Comparison of ENCODE assay signal across 8 mouse cellular contexts in the genomic region with DNA sequence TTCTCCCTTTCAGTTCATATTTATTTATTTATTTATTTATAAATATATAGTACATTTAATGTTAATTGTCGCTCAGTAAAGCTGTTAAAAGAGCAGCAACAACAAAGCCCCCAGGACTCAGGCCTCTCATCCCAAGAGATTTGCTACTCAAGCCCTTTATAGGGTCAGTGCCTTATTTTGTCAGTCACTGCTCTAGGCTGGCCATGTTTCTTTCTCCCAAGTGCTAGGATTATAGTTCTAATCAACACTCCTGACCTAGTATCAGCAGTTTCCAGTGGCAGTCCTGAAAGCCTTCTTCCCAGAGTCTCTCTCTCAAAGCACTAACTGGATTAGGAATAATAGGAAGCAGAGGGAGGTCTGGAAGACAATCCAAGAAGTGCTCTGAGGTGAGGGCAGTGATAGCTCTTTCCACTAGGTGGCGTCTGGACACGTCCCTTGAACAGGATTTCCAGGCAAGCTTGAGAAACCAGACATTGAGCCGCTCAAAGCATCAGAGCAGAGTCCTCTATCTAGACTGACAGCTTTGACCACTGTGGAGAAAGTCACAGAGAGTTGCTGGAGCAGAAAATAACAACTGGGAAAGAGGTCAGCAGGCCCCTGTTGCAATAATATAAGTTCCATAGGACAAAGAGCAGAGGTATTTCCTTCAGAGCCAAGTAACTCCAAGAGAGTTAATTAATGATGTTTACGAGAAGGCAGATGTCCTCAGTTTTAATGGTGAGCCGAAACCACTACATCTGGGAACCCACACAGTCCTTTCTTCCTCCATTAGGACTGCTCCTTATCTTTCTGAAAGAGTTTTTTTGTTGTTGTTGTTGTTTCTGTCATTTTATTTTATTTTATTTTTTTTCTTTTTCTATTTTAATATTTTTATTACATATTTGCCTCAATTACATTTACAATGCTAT. TPM values are rescaled to one million over a fixed set of nuclear protein-coding genes. Genes with fewer than 3 reads are reported as not detected.
DNase-seq lines count a peak whose midpoint lies in the region; ATAC-seq lines count a peak whose summit lies in the region.

No protein-coding gene starts in this region.

- no peaks in the 10 kb centered on the region for H3K27me3 ChIP-seq in intestine, embryonic 16.5 days (replicated peaks; ENCODE audit: control insufficient read depth, insufficient read depth, low read length)
- no peaks in the 10 kb centered on the region for H3K27me3 ChIP-seq in midbrain, embryonic 11.5 days (ENCODE audit: control insufficient read depth, insufficient read depth, low read length)

- H3K4me2 ChIP-seq in intestine, embryonic 16.5 days (ENCODE audit: low read depth, low read length): no peak overlapping the region
- H3K4me2 ChIP-seq in midbrain, embryonic 11.5 days: no peak overlapping the region

- peak; percentile 97 for ATAC-seq in common myeloid progenitor, adult 5-6 weeks (replicated peaks; ENCODE audit: low read depth, poor library complexity, severe bottlenecking)
- ATAC-seq in intestine, embryonic 16.5 days: peak; percentile 82; the same call in 1 of the 2 replicates
- peak; percentile 97 for ATAC-seq in midbrain, embryonic 11.5 days (ENCODE audit: low FRiP score)

- H3K4me3 ChIP-seq in intestine, embryonic 16.5 days (ENCODE audit: low read length): no peak overlapping the region
- H3K4me3 ChIP-seq in midbrain, embryonic 11.5 days (ENCODE audit: low read depth, low read length): no peak overlapping the region

- H3K9ac ChIP-seq in intestine, embryonic 16.5 days (ENCODE audit: low read depth, low read length): no peak overlapping the region
- no peak overlapping the region for H3K9ac ChIP-seq in midbrain, embryonic 11.5 days (ENCODE audit: low read length)

- 28% methylated on average over 6 of the region's 6 CpGs for WGBS in intestine, embryonic 16.5 days
- 30% methylated on average over 6 of the region's 6 CpGs for WGBS in midbrain, embryonic 11.5 days

- DNase-seq in urinary bladder, adult 18-20 months (ENCODE audit: low spot score in 2 of 2): peak; percentile 29 to 37
- no peak for DNase-seq in urinary bladder, adult 2 months (ENCODE audit: low spot score)
- DNase-seq in gastrocnemius, adult 8-10 months (ENCODE audit: low spot score in 2 of 2): peak; percentile 5 to 8
- DNase-seq in left cerebral cortex, postnatal 14 days (ENCODE audit: low spot score in 2 of 2): peak; percentile 49 to 77
- DNase-seq in midbrain, embryonic 11.5 days (ENCODE audit: low spot score, missing footprints): peak; percentile 93
- DNase-seq in skeletal muscle tissue, adult 2 months (ENCODE audit: low read depth, low spot score): peak; percentile 7

- H3K27ac ChIP-seq in intestine, embryonic 16.5 days (ENCODE audit: low read length): no peak overlapping the region
- H3K27ac ChIP-seq in midbrain, embryonic 11.5 days (ENCODE audit: low read depth, low read length): no peak overlapping the region

- no peaks in the 10 kb centered on the region for H3K4me1 ChIP-seq in intestine, embryonic 16.5 days (ENCODE audit: control insufficient read depth, insufficient read depth, low read length)
- no peaks in the 10 kb centered on the region for H3K4me1 ChIP-seq in midbrain, embryonic 11.5 days (ENCODE audit: control insufficient read depth, insufficient read depth, low read length)

- no peaks in the 10 kb centered on the region for H3K36me3 ChIP-seq in intestine, embryonic 16.5 days (ENCODE audit: control insufficient read depth, insufficient read depth, low read length)
- no peaks in the 10 kb centered on the region for H3K36me3 ChIP-seq in midbrain, embryonic 11.5 days (ENCODE audit: control insufficient read depth, insufficient read depth, low read length)

- no peaks in the 10 kb centered on the region for H3K9me3 ChIP-seq in intestine, embryonic 16.5 days (ENCODE audit: control insufficient read depth, low read length)
- H3K9me3 ChIP-seq in midbrain, embryonic 11.5 days (ENCODE audit: control insufficient read depth, low read length): no peaks in the 10 kb centered on the region

- intact Hi-C loops in left cerebral cortex, postnatal 14 days (cut with DNase I): loop anchor here (5.0 kb wide), 1 partner anchor 172 kb away; no protein-coding TSS in a partner anchor

RNA-seq across cellular contexts. Expression of a gene that starts 39.9 kb away (rescaled TPM):
- polyA plus RNA-seq in urinary bladder, adult 2 months (2012; rRNA removed): 0.06 and 0.25 TPM in 2 replicates
- total RNA-seq in common myeloid progenitor, adult 5-6 weeks (2017): not detected in 2 replicates
- total RNA-seq in gastrocnemius, adult 8-10 months (2022): under 1 TPM in 1 of 4 experiments, not detected in 3; 0.22 TPM
- polyA plus RNA-seq in intestine, embryonic 16.5 days (2015; fragmentation: Nextera tagmentation; extraction: Ambion mirVana): 0.39 and 0.49 TPM in 2 replicates
- 1 to 10 TPM; 1.4 to 1.6 TPM for total RNA-seq in left cerebral cortex, postnatal 14 days (2021)
- polyA plus RNA-seq in midbrain, embryonic 11.5 days (2014; fragmentation: Nextera tagmentation; extraction: Ambion mirVana): not detected in 2 replicates
